Mouse (Mus musculus) layer of hippocampus, adult 11-12 months (tissue): ENCODE data around the gene Jam3.
"Not testable (repeated sequence)": the region's sequence is repeated elsewhere in the genome, so short reads cannot be mapped to it uniquely, and the experiment has no call there.

Source experiments
- DNase-seq: peaks from one replicate; pipeline ENCODE4 v3.0.0; 2022; ENCODE audit warnings: low spot score

Gene Jam3

DNA sequence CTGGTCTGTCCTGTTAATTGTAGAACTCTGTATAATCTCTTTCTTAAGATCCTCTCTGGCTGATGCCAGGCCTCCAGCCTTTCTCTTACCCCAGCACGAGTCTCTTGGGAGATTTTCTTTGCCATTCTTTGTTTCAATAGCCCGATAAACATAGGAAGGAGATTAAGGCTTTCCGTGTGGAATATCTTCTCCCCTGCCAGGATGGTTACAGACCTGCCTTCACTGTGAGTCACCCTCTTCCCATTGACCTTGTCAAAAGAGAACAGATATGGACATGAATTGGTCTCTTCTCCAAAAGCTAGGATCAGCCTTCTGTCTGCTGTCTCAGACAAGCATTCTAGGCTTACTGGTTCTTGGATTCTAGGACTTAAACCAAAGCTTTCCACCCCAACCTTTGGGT lies 15.5 kb upstream of the Jam3 start:
- DNase-seq, result no peak

DNA sequence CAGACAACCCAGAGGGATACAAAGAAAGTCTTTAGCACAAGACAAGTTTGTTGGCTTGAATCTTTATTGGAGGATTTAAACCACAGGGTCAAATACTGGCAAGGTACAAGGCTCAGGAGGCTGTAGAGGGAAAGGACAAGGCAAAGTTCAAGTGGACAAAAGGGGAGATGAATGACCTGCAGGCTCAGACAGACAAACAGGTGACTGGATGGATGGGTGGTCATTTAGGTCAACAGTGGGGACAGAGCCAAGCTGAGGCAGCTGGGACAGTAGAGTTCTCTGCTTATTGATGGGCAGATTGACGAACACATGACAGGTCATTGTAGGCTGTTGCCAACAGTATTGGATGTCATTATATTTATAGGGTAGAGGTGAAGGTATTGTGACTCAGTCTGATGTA lies 11.8 kb upstream of the Jam3 start:
- DNase-seq, result no peak

DNA sequence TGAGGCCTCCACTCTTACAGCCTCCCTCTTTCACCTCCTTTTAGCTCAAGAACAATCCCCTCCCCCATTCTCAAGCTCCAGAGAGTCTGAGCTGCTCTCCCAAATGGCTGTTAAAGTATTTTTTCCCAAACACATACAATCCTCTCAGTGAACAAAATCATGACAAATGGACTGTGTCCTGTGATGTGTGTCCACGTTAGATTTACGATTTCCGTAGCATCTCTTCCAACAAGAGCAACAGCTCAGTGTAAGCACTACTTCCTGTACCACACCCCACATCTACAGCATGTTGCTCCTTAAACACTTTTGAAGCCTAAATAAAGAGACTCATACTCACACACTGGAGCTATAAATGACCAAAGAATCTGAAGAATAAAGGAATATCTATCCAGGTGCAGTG lies 10.4 kb upstream of the Jam3 start:
- DNase-seq, result no peak

DNA sequence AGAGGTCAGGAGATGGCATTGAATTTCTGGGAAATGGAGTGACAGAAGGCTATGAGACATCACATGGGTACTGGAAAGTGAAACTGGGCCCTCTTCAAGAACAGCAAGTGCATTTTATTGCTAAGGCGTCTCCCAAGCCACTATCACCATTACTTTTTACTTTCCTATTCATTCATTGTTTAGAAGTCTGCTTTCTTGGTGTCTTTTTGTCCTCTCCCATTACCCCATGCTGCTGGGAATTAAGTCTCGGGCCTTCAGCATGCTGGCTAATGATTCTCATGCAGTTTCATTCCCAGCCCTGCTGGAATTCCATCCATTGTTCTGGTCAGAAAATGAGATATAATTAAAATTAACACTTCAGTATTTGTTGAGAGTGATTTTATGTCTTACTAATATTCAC lies 9.7 kb upstream of the Jam3 start:
- DNase-seq, result no peak

DNA sequence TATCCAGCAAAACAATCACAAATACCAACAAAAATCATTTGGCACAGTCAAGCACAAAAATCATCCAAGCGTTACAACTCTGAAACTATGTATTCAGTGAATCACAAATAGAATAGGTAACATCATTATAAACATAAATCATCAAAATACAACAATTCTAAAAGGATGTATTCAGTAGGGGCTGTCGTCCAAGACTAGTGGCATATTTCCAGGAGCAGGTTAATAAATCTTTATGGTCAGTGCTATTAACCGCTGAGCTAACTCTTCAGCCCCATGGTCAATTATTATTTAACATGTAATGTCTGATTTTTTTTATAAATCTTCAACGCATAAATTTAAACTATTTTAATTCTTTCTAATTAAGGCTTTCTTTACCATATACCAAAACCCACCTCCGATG lies 8.4 kb upstream of the Jam3 start:
- DNase-seq, result not testable (repeated sequence)

DNA sequence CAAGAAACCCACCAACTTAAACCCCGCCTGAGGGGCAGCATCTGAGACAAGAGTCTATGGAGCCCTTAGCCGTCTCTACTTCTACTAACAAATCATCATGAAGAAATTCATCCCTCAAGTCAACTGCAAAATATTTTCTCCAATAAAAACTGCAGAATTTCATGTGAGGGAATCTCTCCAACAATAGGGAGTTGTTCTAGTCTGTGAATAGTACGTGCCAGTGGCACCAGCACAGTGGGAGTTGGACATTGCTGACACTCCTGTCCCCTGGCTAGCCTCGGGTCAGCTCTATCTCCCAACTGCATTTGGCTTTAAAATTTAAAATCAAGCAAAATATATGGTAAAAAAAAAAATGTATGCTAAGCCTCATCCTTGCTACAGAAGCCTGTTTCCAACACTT lies 1.4 kb downstream of the Jam3 start:
- no peak for DNase-seq

DNA sequence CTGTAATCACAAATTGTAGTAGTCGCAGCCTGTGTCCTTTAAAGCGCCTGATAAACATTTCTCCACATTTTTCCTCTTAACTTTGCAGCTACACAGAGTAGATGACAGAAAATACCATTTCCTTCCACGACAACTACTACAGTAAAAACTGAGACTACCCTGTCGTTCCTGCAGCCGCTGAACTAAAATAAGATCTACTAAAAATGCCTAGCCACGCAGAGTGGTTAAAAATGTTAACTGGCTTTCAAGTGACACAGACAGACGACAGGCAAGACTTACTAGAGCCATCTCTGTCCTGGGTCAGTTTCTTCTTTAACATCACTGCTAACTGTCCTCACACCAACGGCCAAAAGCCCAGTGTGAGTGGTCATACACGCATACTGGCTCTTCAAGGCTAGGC lies 5.4 kb downstream of the Jam3 start:
- DNase-seq, result no peak

DNA sequence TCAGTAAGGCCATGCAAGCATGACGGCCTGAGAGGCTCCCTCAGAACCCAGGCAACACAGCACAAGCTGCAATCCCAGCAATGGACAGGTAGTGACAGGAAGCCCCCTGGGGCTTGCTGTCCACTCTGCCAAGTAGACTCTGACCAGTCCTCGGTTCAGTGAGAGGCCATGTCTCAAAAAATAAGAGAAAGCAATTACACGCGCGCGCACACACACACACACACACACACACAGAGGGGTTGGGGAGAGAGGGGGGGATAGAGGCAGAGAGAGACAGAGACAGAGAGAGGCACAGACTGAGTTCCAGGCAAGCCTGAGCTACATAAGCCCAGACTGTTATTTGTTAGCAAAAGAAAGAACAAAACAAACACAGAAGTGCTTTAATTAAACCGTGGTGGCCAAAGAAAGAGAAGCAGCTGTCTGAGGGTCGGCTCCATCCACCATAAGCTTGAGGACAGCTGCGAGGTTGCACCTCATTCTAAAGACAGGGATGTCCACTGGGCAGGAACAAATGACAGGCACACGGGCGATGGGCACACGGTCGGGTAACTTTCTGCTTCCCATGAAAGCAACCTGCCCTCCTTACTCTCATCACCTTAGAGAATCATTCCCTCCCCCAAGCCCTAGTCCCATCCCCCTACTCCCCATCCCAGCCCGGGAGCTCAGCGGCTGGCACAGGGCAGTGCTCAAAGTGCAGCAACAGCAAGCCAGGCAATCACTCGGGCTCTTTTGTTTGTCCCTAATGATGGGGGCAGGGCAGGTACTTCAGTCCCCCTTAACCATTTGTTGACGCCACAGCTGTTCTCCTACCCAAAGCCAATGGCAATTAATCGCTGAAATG lies 6.4 kb downstream of the Jam3 start:
- no peak for DNase-seq

DNA sequence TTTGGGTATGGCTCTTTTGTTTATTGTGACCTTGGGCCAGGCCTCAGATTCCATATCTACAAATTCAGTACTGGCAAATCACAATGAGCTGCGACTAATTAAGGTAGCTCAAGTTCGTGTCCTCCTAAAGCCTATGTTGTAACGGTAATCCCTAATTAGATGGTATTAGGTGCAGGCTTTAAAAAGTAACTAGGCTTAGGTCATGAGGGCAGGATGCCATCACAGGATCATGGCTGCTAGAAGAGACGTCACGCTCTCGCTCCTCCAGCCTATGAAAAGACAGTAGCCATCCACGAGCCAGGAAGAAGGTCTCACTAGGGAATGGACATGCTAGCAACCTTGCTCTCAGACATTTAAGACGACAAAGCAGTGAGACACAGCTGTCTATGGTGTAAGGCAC lies 7.3 kb downstream of the Jam3 start:
- DNase-seq, result no peak

DNA sequence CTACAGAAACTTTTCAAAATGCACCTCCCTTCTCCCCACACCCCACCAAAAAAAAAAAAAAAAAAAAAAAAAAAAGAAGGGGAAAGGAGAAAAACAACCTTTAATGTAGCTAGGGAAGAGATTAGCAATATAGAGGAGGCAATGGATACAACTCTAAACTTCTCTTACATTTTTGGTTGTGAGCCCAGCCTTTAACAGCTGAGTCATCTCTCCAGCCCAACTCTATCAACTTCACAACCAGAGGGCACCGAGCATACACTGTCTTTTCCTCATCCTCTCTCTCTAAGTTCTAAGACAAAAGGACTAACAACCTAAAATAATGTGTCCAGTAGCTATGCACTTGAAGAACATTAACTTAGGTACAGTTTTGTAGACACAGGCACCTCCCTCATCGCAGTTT lies 8.4 kb downstream of the Jam3 start:
- DNase-seq, result no peak

DNA sequence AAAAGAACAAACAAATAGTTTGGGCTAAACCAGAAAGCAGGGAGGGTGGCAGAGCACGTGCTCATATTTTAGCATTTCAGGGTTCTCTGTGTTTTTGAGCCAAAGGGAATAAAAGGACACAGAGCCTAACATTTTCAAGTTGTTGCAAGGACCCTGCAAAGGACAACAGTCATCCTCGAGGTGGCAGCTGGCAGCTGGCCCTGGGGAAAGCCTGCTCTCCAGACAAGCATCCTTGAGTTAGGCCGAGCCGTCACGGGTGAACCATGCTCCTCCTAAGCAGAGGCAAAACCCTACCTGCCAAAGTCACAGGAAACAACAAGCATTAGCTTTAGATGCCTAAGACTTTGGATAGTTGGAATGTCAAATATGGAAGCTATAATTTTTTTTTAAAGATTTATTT lies 10.2 kb downstream of the Jam3 start:
- no peak for DNase-seq

DNA sequence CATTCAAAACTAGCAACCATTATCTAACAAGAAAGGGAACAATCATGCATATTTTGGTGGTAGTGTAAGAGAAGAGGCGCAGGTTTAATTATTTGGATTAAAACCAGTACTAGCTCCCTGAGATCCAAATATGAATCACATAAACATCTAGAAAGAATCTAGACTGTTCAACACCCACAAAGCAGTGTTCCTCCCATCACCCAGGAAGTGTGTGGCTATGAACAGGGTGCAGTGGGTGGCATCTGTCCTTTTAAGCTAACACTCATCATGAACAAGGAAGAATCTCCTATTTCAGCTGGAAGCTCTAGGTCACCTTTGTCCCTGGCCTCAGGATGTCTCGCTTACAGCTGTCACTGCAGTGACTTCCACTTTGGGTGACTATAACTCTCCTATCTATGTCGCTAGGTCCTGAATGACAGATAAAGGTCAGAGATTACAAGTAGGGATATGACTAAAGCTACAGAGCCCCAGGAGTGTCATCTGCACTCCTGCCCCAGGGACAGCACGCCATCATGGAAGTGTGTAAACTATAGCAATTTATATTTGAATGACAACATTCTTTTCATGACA lies 10.9 kb downstream of the Jam3 start:
- DNase-seq, result no peak

DNA sequence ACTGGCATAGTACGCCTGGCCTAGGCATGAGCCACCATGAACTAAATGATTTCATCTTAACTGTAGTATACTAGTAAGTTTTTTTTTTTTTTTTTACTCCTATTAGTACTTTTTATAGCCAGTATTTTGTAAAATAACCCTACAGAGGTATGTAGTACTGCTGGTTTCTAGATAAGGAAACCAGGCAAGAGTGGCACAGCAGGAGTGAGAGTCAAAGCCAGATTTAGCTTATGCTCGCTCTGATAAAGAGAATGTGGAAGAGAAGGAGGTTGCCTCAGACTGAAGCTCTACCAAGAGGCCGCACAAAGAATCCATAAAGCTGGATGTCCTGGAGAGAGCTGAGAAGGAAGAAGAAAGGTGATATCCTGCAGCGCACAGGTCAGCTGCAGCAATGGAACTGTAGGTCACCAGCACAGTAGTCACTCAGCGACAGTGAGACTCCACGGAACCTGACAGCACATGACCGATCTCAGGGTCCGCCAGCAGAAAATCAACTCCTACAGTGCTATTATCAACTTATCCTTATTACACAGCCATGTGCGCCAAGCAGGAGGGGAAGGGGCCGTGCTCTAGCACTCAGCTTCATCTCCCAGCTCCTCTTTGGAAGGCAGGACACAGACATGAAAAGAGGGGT lies 14.7 kb downstream of the Jam3 start:
- no peak for DNase-seq

DNA sequence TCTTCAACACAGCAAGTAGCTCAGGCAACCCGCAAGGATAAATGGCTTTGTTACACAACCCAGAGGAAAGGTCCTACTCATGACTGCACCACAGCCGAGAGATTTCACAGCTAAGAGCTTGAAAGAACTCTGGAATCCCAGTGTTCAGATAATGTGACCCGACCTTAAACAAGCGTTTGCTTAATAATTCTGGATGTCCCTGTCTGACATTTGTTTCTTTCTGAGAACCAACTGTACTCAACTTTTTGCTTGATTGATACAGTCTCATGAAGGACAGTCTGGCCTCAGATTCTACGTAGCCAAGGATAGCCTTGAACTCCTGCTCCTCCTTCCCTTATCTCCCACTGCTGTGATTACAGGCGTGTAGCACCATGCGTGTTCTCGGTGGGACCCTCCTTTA lies 18.6 kb downstream of the Jam3 start:
- no peak for DNase-seq

DNA sequence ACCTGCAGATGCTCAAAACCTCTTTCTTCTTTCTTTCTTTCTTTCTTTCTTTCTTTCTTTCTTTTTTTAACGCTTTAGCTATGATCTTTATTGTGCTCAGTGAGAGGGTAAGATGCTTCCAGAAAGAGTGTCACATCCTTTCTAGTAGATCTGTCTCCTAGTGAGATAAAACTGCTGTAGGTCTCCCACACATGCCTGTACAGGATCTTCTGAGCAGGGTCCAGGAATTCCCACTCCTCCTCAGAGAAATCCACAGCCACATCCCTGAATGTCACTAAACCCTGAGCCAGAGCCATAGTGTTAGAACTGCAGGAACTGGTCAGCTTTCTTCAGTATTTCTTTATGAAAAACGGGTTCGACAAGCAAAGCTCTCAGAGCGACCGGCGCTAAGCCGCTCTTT lies 19.8 kb downstream of the Jam3 start:
- no peak for DNase-seq

DNA sequence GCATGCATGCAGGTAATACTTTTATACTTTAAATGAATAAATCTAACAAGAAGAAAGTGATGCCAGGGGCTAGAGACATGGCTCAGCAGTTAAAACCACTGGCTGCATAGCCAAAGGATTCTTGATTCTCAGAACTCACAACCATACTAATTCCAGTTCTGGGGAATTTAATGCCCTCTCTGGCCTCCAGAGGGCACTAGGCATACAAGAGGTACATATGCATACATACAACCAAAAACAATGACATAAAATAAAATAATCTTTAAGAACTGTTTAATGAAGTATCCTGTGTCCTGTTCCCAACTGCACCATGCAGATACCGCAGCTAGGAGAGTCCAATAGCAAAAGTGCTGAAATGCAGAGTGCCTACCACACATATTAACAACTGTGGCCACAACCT lies 20.8 kb downstream of the Jam3 start:
- DNase-seq, result peak; percentile 69

DNA sequence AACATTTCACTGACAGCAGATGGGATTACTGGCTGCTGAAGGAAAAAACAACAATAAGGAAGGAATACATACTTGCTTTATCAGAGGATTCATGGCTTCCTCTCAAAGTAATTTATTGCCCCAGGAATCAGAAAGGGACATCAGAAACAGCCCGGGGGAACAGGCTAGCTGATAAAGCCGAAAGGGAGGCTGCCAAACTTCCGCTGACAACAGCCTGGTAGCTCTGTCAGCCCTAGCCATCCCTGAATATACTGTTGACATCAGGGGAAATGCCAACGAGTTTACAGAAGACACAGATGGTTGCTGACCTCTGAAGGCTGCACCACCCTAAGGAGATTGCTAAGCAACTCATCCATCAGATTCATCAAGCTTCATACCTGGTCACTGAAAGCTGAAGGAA lies 26.6 kb downstream of the Jam3 start:
- no peak for DNase-seq

DNA sequence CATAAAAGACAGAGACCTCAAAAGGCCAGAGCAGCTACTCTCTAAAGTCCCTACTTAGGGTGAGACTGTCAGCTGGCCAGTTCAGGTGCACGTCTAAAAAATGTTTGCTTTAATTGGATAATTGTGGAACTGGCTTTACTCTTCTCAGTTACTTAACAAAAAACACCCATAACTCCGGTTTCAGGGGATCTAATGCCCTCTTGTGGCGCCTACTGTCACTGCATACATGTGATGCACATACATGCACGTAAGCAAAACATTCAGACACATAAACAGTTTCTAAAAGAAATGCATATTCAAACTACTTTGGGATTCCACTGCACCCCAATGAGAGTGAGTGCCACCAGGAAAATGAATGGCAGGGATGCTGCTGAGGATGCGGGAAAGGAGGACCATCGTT lies 28.7 kb downstream of the Jam3 start:
- DNase-seq, result no peak

DNA sequence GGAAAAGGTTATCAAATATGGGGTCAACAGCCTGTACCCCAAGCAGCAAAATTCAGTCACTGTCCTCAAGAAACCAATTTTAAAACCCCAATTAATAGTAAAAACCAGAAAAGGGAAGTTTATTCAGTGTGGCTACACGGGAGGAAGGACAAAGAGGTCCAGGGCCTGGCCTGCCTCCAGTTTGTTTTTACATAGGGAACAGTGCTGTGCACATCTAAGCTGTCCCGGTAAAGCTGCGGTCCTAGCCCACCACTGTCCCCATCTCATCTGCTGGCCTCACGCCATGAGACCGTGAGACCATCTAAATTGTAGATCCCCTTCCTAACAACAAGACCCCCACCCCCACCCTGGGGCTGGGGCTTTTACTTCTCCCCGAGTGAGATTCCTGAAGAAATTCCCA lies 29.8 kb downstream of the Jam3 start:
- no peak for DNase-seq

DNA sequence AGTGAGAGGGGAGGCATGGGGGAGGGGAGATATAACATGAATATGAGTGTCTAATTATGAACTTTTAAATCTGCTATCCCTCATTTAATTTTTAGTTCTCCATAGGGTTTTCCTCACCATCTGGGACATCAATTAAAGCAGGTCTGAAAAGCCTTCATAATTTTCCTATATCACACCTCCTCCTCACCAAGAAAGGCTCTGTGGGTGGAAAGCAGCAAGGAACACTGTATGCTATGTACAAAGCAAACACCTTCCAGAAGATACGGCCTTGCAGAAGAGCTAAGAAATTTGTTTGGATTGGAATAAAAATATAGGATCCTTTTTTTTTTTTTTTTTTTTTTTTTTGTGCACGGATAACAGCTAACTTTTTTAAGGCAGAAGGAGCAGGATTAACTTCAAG lies 31.3 kb downstream of the Jam3 start:
- DNase-seq, result no peak

DNA sequence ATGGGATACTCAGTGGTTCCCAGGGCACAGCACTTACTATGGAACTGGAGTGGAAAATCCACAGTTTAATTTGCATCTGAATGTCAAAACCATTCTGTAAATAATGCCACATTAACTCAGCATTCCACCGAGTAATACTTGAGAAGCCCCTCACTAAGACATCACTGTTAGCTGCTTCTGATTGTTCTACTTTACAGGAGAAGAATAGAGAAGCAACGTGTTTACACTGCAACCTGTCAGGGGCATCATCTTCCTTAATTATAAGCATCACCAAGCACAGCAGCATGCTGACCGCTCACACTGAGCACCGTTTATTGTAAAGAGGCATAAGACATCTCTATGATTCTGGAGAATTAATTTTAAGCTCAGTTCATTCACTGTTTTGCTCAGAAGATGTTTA lies 32.3 kb downstream of the Jam3 start:
- DNase-seq, result no peak

DNA sequence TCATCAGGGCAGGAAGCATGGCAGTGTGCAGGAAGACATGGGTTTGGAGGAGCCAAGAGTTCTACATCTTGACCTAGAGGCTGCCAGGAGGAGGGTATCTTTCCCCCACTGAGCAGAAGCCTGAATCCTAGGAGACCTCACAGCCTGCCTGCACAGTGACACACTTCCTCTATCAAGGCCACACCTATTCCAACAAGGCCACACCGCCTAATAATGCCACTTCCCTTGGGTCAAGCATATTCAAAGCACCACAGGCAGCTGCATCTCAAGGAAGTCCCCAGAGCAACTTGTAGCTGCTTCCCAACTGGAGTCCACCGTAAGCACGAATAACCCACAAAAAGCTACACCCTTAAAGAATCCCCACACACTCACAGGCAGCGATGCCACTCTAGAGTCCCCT lies 33.1 kb downstream of the Jam3 start:
- DNase-seq, result no peak

DNA sequence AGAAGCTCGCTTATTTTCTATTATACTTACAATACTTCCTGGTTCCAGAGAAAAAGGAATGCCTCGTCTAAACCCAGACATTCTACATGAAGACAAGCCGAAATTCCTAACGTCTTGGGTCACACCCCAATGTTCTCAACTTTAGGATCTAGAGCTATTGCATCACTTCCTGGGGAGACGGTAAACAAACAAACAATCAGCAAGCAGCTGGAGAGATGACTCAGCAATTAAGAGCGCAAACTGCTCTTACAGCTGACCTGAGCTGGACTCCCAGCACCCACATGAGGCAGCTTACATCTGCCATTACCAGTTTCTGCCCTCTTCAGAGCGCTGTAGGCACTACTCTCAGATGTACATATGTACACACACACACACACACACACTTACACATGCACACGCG lies 34.0 kb downstream of the Jam3 start:
- DNase-seq, result no peak

DNA sequence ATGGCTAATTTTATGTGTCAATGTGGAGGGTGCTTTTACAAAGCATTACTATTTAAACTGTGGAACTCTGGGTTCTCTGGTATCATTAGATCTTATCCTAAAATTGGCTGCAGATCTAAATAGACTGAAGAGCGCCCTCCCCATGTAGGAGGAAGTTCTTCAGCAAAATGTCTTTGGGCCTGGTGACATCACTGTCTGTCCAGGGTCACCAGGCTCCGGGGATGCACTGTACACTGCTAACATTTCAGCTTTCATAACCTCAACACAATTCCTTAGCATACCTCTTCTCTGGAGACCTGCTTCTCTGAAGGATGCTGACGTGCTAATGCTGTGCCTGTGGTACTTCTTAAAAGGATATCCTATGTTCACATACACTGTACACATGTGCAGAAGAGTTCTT lies 43.5 kb downstream of the Jam3 start:
- no peak for DNase-seq
